Mouse (Mus musculus) hindbrain, postnatal 0 days (tissue): ENCODE measurements at regions not wholly inside any gene's neighbourhood (a gene's known extent, or its start where the extent isn't known, plus 50 kb on each side); places are given as distances from the start of the nearest gene placed in this dataset.

ENCODE experiments used
- ATAC-seq: fragments of 200-750 bp; cut with Nextera tagmentation; 2 replicates; pipeline ENCODE4 v1.8.0; 2017; ENCODE audit warnings: mild to moderate bottlenecking, moderate TSS enrichment, moderate library complexity
- DNase-seq: peaks from one replicate; pipeline ENCODE4 v3.0.0-alpha.2; 2015; ENCODE audit warnings: low spot score
- H3K27ac ChIP-seq: fragments of 300-500 bp; sonication (generic); 2 replicates; pipeline ENCODE4 v1.5.1; 2014; ENCODE audit warnings: mild to moderate bottlenecking
- H3K27me3 ChIP-seq: fragments of 300-500 bp; sonication (generic); 2 replicates; pipeline ENCODE4 v1.6.1; 2014; ENCODE audit warnings: low read length, mixed read lengths; ENCODE audit not compliant: insufficient read depth
- H3K36me3 ChIP-seq: fragments of 300-500 bp; sonication (generic); 2 replicates; pipeline ENCODE4 v1.6.1; 2014; ENCODE audit warnings: low read length, mixed read lengths; ENCODE audit not compliant: insufficient read depth
- H3K4me1 ChIP-seq: fragments of 300-500 bp; sonication (generic); 2 replicates; pipeline ENCODE4 v1.6.1; 2014; ENCODE audit warnings: antibody characterized with exemption, low read length, mixed read lengths; ENCODE audit not compliant: insufficient read depth
- H3K4me2 ChIP-seq: fragments of 300-500 bp; sonication (generic); 2 replicates; pipeline ENCODE4 v1.6.1; 2014; ENCODE audit warnings: low read depth, mild to moderate bottlenecking, low read length, moderate library complexity, mixed read lengths
- H3K4me3 ChIP-seq: fragments of 300-500 bp; sonication (generic); 2 replicates; pipeline ENCODE4 v1.5.1; 2014; ENCODE audit warnings: low read length
- H3K9ac ChIP-seq: fragments of 300-500 bp; sonication (generic); replicated peaks from 2 replicates; pipeline ENCODE4 v1.6.1; 2014; ENCODE audit warnings: mild to moderate bottlenecking, low read length, moderate library complexity, mixed read lengths
- H3K9me3 ChIP-seq: fragments of 300-500 bp; sonication (generic); 2 replicates; pipeline ENCODE4 v1.6.1; 2016; ENCODE audit warnings: low read length, mixed read lengths
- CTCF ChIP-seq: IDR thresholded peaks from 2 replicates; pipeline ENCODE4 v1.5.1; 2016; ENCODE audit warnings: antibody characterized with exemption, control low read depth, low read depth
- WGBS: fragments of 180-500 bp; shearing (Covaris S2); extraction: QIAGEN DNeasy Blood & Tissue Kit; methylation state at CpG from one replicate; pipeline ENCODE4 v1.1.7; 2014; 5-methylcytosine and 5-hydroxymethylcytosine counted together

DNA sequence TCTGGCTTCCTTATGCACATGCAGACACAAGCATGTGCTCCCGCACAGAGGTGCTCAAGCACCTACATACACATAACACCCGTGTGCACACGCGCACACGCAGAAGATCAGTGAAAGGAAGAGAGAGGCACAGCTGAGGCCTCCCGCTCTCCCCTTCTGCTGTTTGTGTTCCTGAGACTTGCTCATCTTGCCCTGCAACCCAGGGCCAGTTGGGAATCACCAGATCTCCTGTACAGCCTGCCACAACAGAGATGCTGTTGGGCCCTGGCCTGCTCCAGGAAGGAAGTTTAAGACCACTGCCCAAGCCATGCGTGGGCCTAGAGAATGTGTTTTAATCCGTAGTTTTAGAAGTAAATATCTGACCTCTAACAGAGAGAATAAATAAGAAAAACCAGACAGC is 160.0 kb upstream of the Ctnnb1 start:
- Histone ChIP-seq H3K4me3 (no peak overlapping the region), H3K9ac (no peak overlapping the region), H3K27ac (no peak overlapping the region), H3K27me3 (no peaks in the 10 kb centered on the region), H3K36me3 (no peaks in the 10 kb centered on the region), H3K4me1 (no peaks in the 10 kb centered on the region), H3K9me3 (no peaks in the 10 kb centered on the region), H3K4me2 (no peak overlapping the region)
- 91% methylated on average over 8 of the region's 8 CpGs for WGBS
- DNase-seq (no peak), ATAC-seq (no peak)
- no peak for TF ChIP-seq CTCF

DNA sequence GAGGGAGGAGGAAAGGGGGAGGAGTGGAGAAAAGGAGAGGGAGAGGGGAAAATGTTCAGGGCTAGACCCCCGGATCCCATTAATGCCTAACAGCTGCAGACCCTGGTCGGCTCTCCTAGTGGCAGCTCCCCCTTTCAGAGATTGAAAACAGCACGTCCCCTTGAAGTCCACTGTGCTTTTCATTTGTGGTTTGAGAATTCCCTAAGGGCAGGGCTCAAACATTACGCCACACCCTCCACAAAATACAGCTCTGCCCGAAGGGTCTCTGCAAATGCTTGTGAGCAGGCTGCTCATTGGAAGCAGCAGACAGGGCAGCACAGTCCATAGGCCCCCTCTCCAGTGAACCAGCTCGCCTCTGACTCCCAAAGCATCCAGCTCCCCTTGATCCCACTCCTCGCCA is 159.3 kb upstream of the Ctnnb1 start:
- TF ChIP-seq CTCF, result no peak
- Histone ChIP-seq H3K4me3 (no peak overlapping the region), H3K27me3 (no peaks in the 10 kb centered on the region), H3K27ac (no peak overlapping the region), H3K36me3 (no peaks in the 10 kb centered on the region), H3K4me2 (no peak overlapping the region), H3K9ac (no peak overlapping the region), H3K4me1 (no peaks in the 10 kb centered on the region), H3K9me3 (no peaks in the 10 kb centered on the region)
- WGBS, result 54% methylated on average over 7 of the region's 7 CpGs
- ATAC-seq, result no peak
- DNase-seq, result no peak

DNA sequence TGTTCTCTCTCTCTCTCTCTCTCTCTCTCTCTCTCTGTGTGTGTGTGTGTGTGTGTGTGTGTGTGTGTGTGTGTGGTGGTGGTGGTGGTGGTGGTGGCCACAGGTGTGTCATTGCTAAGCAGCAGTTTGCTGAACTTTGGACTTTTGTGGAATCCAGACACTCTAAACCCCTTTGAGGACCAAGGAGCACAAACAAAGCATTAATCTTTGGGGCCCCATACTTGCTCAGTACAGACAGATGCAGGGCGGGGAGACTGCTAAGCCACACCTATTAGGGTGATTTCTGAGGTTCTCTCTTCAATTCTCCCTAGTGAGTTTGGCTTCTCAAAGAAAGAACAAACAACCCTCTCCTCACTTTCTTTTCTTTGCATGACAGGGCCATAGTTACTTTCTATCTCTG is 158.1 kb upstream of the Ctnnb1 start:
- Histone ChIP-seq H3K9me3 (no peaks in the 10 kb centered on the region), H3K27ac (no peak overlapping the region), H3K36me3 (no peaks in the 10 kb centered on the region), H3K27me3 (no peaks in the 10 kb centered on the region), H3K4me2 (no peak overlapping the region), H3K9ac (no peak overlapping the region), H3K4me1 (no peaks in the 10 kb centered on the region), H3K4me3 (no peak overlapping the region)
- DNase-seq (no peak), ATAC-seq (no peak)
- WGBS, result 75% methylated on average over 1 of the region's 1 CpGs
- TF ChIP-seq CTCF, result no peak

DNA sequence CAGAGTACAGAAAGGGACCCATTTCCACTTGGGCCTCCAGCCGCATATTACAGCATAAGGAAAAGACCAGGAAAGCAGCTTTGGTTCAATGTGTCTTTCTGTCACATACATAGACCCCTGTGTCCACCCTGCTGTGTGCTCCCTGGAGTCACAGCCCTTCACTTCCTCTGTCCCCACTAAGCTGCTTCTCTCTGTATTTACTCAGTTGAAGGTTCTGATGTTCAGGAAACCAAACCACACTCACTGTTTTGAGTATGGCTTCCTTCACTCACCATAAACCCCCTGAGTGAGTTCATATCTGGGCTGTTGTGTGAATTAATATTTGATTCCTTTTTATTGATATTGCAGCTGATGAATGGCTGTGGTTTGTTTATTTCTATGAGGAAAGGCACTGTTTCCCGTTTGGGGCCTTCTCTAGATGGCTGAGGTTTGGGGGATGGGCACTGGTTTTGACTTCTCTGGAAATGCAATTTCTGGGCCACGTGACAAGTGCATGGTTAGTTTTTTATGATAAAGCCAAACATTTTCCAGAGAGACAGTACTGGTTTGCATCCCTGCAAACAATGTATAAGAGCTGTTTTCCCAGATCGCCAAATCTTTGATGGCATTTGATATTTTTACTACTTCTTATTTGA is 157.0 kb upstream of the Ctnnb1 start:
- no peak for ATAC-seq
- Histone ChIP-seq H3K9me3 (no peaks in the 10 kb centered on the region), H3K36me3 (no peaks in the 10 kb centered on the region), H3K27ac (no peak overlapping the region), H3K9ac (no peak overlapping the region), H3K4me3 (no peak overlapping the region), H3K27me3 (no peaks in the 10 kb centered on the region), H3K4me2 (no peak overlapping the region), H3K4me1 (no peaks in the 10 kb centered on the region)
- no peak for TF ChIP-seq CTCF
- DNase-seq, result no peak
- WGBS, result 64% methylated on average over 4 of the region's 4 CpGs

DNA sequence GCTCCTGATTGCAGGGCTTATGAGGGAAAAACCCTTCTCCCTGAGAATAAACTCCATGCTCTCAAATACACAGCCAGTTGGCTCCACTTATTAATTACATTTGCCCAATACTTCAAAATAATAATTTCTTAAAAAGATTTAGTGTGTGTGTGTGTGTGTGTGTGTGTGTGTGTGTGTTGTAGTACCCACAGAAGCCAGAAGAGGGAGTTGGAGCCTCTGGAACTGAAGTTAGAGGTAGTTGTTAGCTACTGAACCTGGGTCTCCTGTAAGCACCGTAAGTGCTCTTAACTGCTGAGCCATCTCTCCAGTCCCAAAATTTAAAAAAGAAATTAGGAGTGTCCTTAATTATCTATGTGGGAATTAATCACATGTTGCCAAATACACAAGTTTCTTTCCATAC is 154.8 kb upstream of the Ctnnb1 start:
- DNase-seq, result no peak
- no peak overlapping the region for H3K9ac ChIP-seq
- WGBS, result 95% methylated on average over 1 of the region's 1 CpGs

DNA sequence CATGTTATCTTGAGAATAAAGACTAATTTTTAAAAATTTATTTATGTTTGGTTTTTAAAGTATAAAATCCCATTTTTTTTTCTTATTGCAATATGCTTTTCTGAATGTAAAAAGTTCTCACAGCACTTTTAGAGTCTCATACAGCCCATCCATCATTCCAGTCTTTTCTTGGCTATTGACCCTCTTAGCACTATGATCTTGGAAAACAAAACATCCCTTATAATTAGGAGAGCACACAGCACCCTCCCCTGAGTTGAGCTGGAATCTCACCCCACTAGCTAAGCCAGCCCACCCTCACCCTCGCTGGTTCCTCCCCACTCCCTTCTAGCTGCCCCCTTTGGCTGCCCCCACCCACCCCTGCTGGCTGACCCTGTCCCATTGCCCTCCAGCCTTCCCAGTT is 154.2 kb upstream of the Ctnnb1 start:
- no peak for ATAC-seq
- TF ChIP-seq CTCF, result no peak; the same call in 1 of the 2 replicates
- WGBS, result 58% methylated on average over 1 of the region's 1 CpGs
- no peak for DNase-seq
- Histone ChIP-seq H3K27me3 (no peaks in the 10 kb centered on the region), H3K36me3 (no peaks in the 10 kb centered on the region), H3K4me1 (no peaks in the 10 kb centered on the region), H3K9me3 (no peaks in the 10 kb centered on the region), H3K27ac (no peak overlapping the region), H3K4me2 (no peak overlapping the region), H3K4me3 (no peak overlapping the region), H3K9ac (no peak overlapping the region)

More for the DNA sequence above, 154.8 kb upstream of the Ctnnb1 start:
- Histone ChIP-seq H3K9me3 (no peaks in the 10 kb centered on the region), H3K36me3 (no peaks in the 10 kb centered on the region), H3K27me3 (no peaks in the 10 kb centered on the region), H3K4me3 (no peak overlapping the region), H3K4me1 (no peaks in the 10 kb centered on the region), H3K27ac (no peak overlapping the region), H3K4me2 (no peak overlapping the region)
- no peak for ATAC-seq
- peak; percentile 46 for TF ChIP-seq CTCF

DNA sequence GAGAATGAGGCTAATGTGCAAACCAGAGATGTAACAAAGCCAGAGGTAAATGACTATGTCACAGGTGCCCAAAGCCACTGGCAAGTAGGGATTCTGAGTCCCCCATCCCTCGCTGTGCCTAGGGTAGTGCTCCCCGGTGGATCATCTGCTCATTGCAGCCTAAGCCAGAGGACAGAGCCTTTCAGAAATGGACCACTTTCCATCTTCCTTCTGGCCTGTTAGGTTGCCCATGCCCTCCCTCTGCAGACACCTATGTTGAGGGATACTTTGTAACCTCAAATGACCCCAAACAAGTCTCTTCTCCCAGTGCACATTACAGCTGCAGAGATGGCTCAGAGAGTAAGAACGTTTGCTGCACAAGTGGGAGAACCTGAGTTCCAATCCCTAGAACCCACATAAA is 153.3 kb upstream of the Ctnnb1 start:
- Histone ChIP-seq H3K9me3 (no peaks in the 10 kb centered on the region), H3K27me3 (no peaks in the 10 kb centered on the region), H3K36me3 (no peaks in the 10 kb centered on the region), H3K27ac (no peak overlapping the region), H3K4me3 (no peak overlapping the region), H3K4me1 (no peaks in the 10 kb centered on the region), H3K4me2 (no peak overlapping the region), H3K9ac (no peak overlapping the region)
- DNase-seq (no peak), ATAC-seq (no peak)
- no peak for TF ChIP-seq CTCF
- WGBS, result 81% methylated on average over 3 of the region's 3 CpGs
